Mouse (Mus musculus) heart, embryonic 12.5 days (tissue): ENCODE results near the gene Olfr67. TPM values are rescaled to one million over a fixed set of nuclear protein-coding genes. Genes with fewer than 3 reads are reported as not detected.
"Not testable (repeated sequence)": the region's sequence is repeated elsewhere in the genome, so short reads cannot be mapped to it uniquely, and the experiment has no call there.

Source experiments
- ATAC-seq: fragments of 200-750 bp; cut with Nextera tagmentation; 2 replicates; pipeline ENCODE4 v1.8.0; 2017; ENCODE audit warnings: moderate TSS enrichment, moderate library complexity; ENCODE audit not compliant: insufficient number of reproducible peaks, low FRiP score
- H3K27ac ChIP-seq: fragments of 300-500 bp; sonication (generic); 2 replicates; pipeline ENCODE4 v1.5.1; 2016; ENCODE audit warnings: mild to moderate bottlenecking, moderate library complexity; ENCODE audit not compliant: poor library complexity, severe bottlenecking
- H3K27me3 ChIP-seq: fragments of 300-500 bp; sonication (generic); replicated peaks from 2 replicates; pipeline ENCODE4 v1.6.1; 2016; ENCODE audit warnings: mild to moderate bottlenecking, moderate library complexity
- H3K36me3 ChIP-seq: fragments of 300-500 bp; sonication (generic); 2 replicates; pipeline ENCODE4 v1.6.1; 2016; ENCODE audit warnings: mild to moderate bottlenecking, moderate library complexity
- H3K4me1 ChIP-seq: fragments of 300-500 bp; sonication (generic); replicated peaks from 2 replicates; pipeline ENCODE4 v1.6.1; 2016; ENCODE audit warnings: mild to moderate bottlenecking
- H3K4me2 ChIP-seq: fragments of 300-500 bp; sonication (generic); 2 replicates; pipeline ENCODE4 v1.6.1; 2016; ENCODE audit warnings: mild to moderate bottlenecking, moderate library complexity
- H3K4me3 ChIP-seq: fragments of 300-500 bp; sonication (generic); 2 replicates; pipeline ENCODE4 v1.5.1; 2016; ENCODE audit warnings: mild to moderate bottlenecking
- H3K9ac ChIP-seq: fragments of 300-500 bp; sonication (generic); 2 replicates; pipeline ENCODE4 v1.6.1; 2016; ENCODE audit warnings: mild to moderate bottlenecking, moderate library complexity
- H3K9me3 ChIP-seq: fragments of 300-500 bp; sonication (generic); replicated peaks from 2 replicates; pipeline ENCODE4 v1.6.1; 2016; ENCODE audit warnings: mild to moderate bottlenecking, moderate library complexity
- WGBS: fragments of 180-500 bp; shearing (Covaris S2); methylation state at CpG from one replicate; pipeline ENCODE4 v1.1.7; 2016; 5-methylcytosine and 5-hydroxymethylcytosine counted together
- polyA plus RNA-seq: library from polyadenylated mRNA; unstranded; fragments of >200 nt; fragmentation: Nextera tagmentation; extraction: Ambion mirVana; gene quantifications from 2 replicates; pipeline ENCODE4 v1.2.1, GENCODE M21; 2016

Gene Olfr67
- polyA plus RNA-seq, 1 experiment from 2014 or later, result not detected

- not testable (repeated sequence) for H3K4me2 ChIP-seq, H3K4me3 ChIP-seq, ATAC-seq, H3K36me3 ChIP-seq, H3K9me3 ChIP-seq, H3K27ac ChIP-seq, H3K4me1 ChIP-seq, H3K9ac ChIP-seq, H3K27me3 ChIP-seq
- 71% methylated on average over 6 of the region's 6 CpGs for WGBS
Observed at GRCm38 (mm10) chr7:103767687-103768086, 23.9 kb downstream of the Olfr67 start.

GRCm38 (mm10) chr7:103762212-103762611, 29.4 kb downstream of the Olfr67 start:
- ATAC-seq, result not testable (repeated sequence)

GRCm38 (mm10) chr7:103757233-103757632, 34.4 kb downstream of the Olfr67 start, which contains the start of gene Olfr630:
Gene Olfr630, minus strand, starts transcription at chr7:103757333.
- Histone ChIP-seq H3K4me3 (no peak within 1 kb of the TSS), H3K27ac (no peak within 1 kb of the TSS), H3K9me3 (no peaks in the 10 kb centered on the region), H3K4me2 (no peak within 1 kb of the TSS), H3K9ac (no peak within 1 kb of the TSS), H3K27me3 (no peaks in the 10 kb centered on the region), H3K36me3 (no peaks in the 10 kb centered on the region), H3K4me1 (no peaks in the 10 kb centered on the region)
- ATAC-seq, result no peak
- 38% methylated on average over 2 of the region's 2 CpGs for WGBS

More at GRCm38 (mm10) chr7:103762212-103762611, 29.4 kb downstream of the Olfr67 start:
- H3K27me3 ChIP-seq, H3K27ac ChIP-seq, H3K9me3 ChIP-seq, H3K4me1 ChIP-seq, H3K4me2 ChIP-seq, H3K9ac ChIP-seq, H3K4me3 ChIP-seq, H3K36me3 ChIP-seq: not testable (repeated sequence)
- WGBS, result 77% methylated on average over 6 of the region's 6 CpGs

- ATAC-seq, result no peak
- H3K27ac ChIP-seq, result no peak within 1 kb of the TSS
- H3K4me2 ChIP-seq, result no peak within 1 kb of the TSS
- H3K9me3 ChIP-seq, result no peaks in the 10 kb centered on the region
- no peak within 1 kb of the TSS for H3K4me3 ChIP-seq
- no peaks in the 10 kb centered on the region for H3K36me3 ChIP-seq
- WGBS, result 76% methylated on average over 2 of the region's 2 CpGs
- no peaks in the 10 kb centered on the region for H3K27me3 ChIP-seq
- H3K9ac ChIP-seq, result no peak within 1 kb of the TSS
- no peaks in the 10 kb centered on the region for H3K4me1 ChIP-seq
Observed at GRCm38 (mm10) chr7:103744843-103745242, 46.8 kb downstream of the Olfr67 start, which contains the start of gene Olfr629. Gene Olfr629, minus strand, starts transcription at chr7:103744943.

Other genes with a start within 250 kb of the Olfr67 start
- not detected in 2 replicates for gene Olfr612, start 249.1 kb downstream of the Olfr67 start, polyA plus RNA-seq
- not detected in 2 replicates for gene Olfr613, start 243.7 kb downstream of the Olfr67 start, polyA plus RNA-seq
- not detected in 2 replicates for gene Olfr615, start 235.7 kb downstream of the Olfr67 start, polyA plus RNA-seq
- gene Olfr616, start 222.7 kb downstream of the Olfr67 start, polyA plus RNA-seq, result not detected in 2 replicates
- not detected in 2 replicates for gene Olfr617, start 218.8 kb downstream of the Olfr67 start, polyA plus RNA-seq
- gene Olfr618, start 201.7 kb downstream of the Olfr67 start, polyA plus RNA-seq, result not detected in 2 replicates
- gene Olfr619, start 191.2 kb downstream of the Olfr67 start, polyA plus RNA-seq, result not detected in 2 replicates
- not detected in 2 replicates for gene Olfr620, start 179.3 kb downstream of the Olfr67 start, polyA plus RNA-seq
- not detected in 2 replicates for gene Olfr622, start 149.1 kb downstream of the Olfr67 start, polyA plus RNA-seq
- not detected in 2 replicates for gene Olfr623, start 128.1 kb downstream of the Olfr67 start, polyA plus RNA-seq
- gene Olfr624, start 120.6 kb downstream of the Olfr67 start, polyA plus RNA-seq, result 0.03 and 0.04 TPM in 2 replicates
- gene Olfr625-ps1, start 109.1 kb downstream of the Olfr67 start, polyA plus RNA-seq, result not detected in 2 replicates
- gene Olfr243, start 77.2 kb downstream of the Olfr67 start, polyA plus RNA-seq, result not detected in 2 replicates
- not detected in 2 replicates for gene Olfr628, start 61.4 kb downstream of the Olfr67 start, polyA plus RNA-seq
- gene Olfr629, start 46.9 kb downstream of the Olfr67 start, polyA plus RNA-seq, result 0.08 TPM in 1 of 2 replicates, not detected in the other
- gene Olfr630, start 34.5 kb downstream of the Olfr67 start, polyA plus RNA-seq, result not detected in 2 replicates
- not detected in 2 replicates for gene Olfr69, start 20.2 kb downstream of the Olfr67 start, polyA plus RNA-seq
- gene Olfr68, start 12.1 kb downstream of the Olfr67 start, polyA plus RNA-seq, result not detected in 2 replicates
- 3,072 and 3,403 TPM in 2 replicates for gene Hbb-bt, start 22.2 kb upstream of the Olfr67 start, polyA plus RNA-seq
- gene Hbb-bs, start 36.3 kb upstream of the Olfr67 start, polyA plus RNA-seq, result 2,689 and 3,022 TPM in 2 replicates
- 0.50 and 0.56 TPM in 2 replicates for gene Hbb-bh2, start 48.7 kb upstream of the Olfr67 start, polyA plus RNA-seq
- 2,015 and 2,280 TPM in 2 replicates for gene Hbb-bh1, start 51.3 kb upstream of the Olfr67 start, polyA plus RNA-seq
- gene Hbb-y, start 61.4 kb upstream of the Olfr67 start, polyA plus RNA-seq, result 31,254 and 35,001 TPM in 2 replicates
- not detected in 2 replicates for gene Olfr66, start 94.4 kb upstream of the Olfr67 start, polyA plus RNA-seq
- not detected in 2 replicates for gene Olfr64, start 102.7 kb upstream of the Olfr67 start, polyA plus RNA-seq
- gene Olfr65, start 111.7 kb upstream of the Olfr67 start, polyA plus RNA-seq, result not detected in 2 replicates
- gene Olfr631, start 137.0 kb upstream of the Olfr67 start, polyA plus RNA-seq, result not detected in 2 replicates
- gene Olfr632, start 142.5 kb upstream of the Olfr67 start, polyA plus RNA-seq, result not detected in 2 replicates
- not detected in 2 replicates for gene Olfr633, start 152.6 kb upstream of the Olfr67 start, polyA plus RNA-seq
- gene Olfr635, start 179.3 kb upstream of the Olfr67 start, polyA plus RNA-seq, result not detected in 2 replicates
- 0.18 TPM in 1 of 2 replicates, not detected in the other for gene Olfr638, start 206.9 kb upstream of the Olfr67 start, polyA plus RNA-seq
- 0.03 and 0.04 TPM in 2 replicates for gene Olfr639, start 225.5 kb upstream of the Olfr67 start, polyA plus RNA-seq
- not detected in 2 replicates for gene Olfr640, start 233.8 kb upstream of the Olfr67 start, polyA plus RNA-seq
- gene Olfr641, start 243.6 kb upstream of the Olfr67 start, polyA plus RNA-seq, result not detected in 2 replicates